Mouse (Mus musculus): Measurements from ENCODE around the gene Prr15.

- TF ChIP-seq CTCF (IDR thresholded peaks at IDR 0.05; ENCODE audit: insufficient read depth, low read depth, low read length) (no peak), POLR2A (IDR thresholded peaks at IDR 0.05; ENCODE audit: insufficient read depth, low read depth, low read length) (no peak)
These were observed 28.4 kb upstream of the Prr15 start for GRCm38 (mm10) chr6:54297231-54297630.

Data from olfactory bulb, adult 2 months (tissue).